Mouse (Mus musculus) T-helper 2 cell (primary cell): ENCODE results near the gene Cdsn.

Experiments
- in situ Hi-C: fragments of 300-600 bp; cut with MboI, MseI; formaldehyde crosslinking; loops from one replicate; pipeline ENCODE4 v1.15.1; 2025; ENCODE audit warnings: high pct_unique_total_duplicates

The Cdsn gene

GRCm38 (mm10) chr17:35569091-35569944, 17.4 kb downstream of the Cdsn start:
- in situ Hi-C loops, result no loop called here

- in situ Hi-C loops, result no loop called here
Observed at GRCm38 (mm10) chr17:35570836-35571235, 18.9 kb downstream of the Cdsn start.

- in situ Hi-C loops, result no loop called here
Observed at GRCm38 (mm10) chr17:35571477-35571876, 19.5 kb downstream of the Cdsn start.

GRCm38 (mm10) chr17:35578211-35578610, 26.3 kb downstream of the Cdsn start:
- in situ Hi-C loops, result no loop called here

GRCm38 (mm10) chr17:35582900-35583299, 31.0 kb downstream of the Cdsn start:
- in situ Hi-C loops, result no loop called here

GRCm38 (mm10) chr17:35584330-35584937, 32.5 kb downstream of the Cdsn start:
- in situ Hi-C loops, result no loop called here

GRCm38 (mm10) chr17:35587291-35587690, 35.4 kb downstream of the Cdsn start:
- in situ Hi-C loops, result loop anchor here (5.0 kb wide), 1 partner anchor 45 kb away; no protein-coding TSS in a partner anchor

GRCm38 (mm10) chr17:35588387-35588786, 36.5 kb downstream of the Cdsn start:
- in situ Hi-C loops, result loop anchor here (5.0 kb wide), 1 partner anchor 44 kb away; no protein-coding TSS in a partner anchor

- in situ Hi-C loops, result no loop called here
Observed at GRCm38 (mm10) chr17:35590410-35591218, 38.7 kb downstream of the Cdsn start.

- in situ Hi-C loops, result no loop called here
Observed at GRCm38 (mm10) chr17:35591219-35591578, 39.3 kb downstream of the Cdsn start.

- in situ Hi-C loops, result no loop called here
Observed at GRCm38 (mm10) chr17:35591731-35592130, 39.8 kb downstream of the Cdsn start.

- in situ Hi-C loops, result no loop called here
Observed at GRCm38 (mm10) chr17:35592131-35592530, 40.2 kb downstream of the Cdsn start.

- in situ Hi-C loops, result no loop called here
Observed at GRCm38 (mm10) chr17:35593786-35594185, 41.9 kb downstream of the Cdsn start.

- in situ Hi-C loops, result no loop called here
Observed at GRCm38 (mm10) chr17:35594456-35594855, 42.5 kb downstream of the Cdsn start.

- in situ Hi-C loops, result no loop called here
Observed at GRCm38 (mm10) chr17:35597399-35597798, 45.5 kb downstream of the Cdsn start.

GRCm38 (mm10) chr17:35601249-35601648, 49.3 kb downstream of the Cdsn start, which contains the start of gene Sfta2:
Sfta2 (plus strand) TSS chr17:35601549.
- in situ Hi-C loops, result no loop called here

- in situ Hi-C loops, result no loop called here
Observed at GRCm38 (mm10) chr17:35601736-35602354, 49.9 kb downstream of the Cdsn start.
